Mouse (Mus musculus) kidney, adult 2 months (tissue): ENCODE results near the gene Tmem213. TPM values are rescaled to one million over a fixed set of nuclear protein-coding genes. Genes with fewer than 3 reads are reported as not detected.

Experiments used
- DNase-seq: peaks from one replicate; pipeline ENCODE4 v3.0.0; 2021
- H3K27ac ChIP-seq: fragments of 200-500 bp; 2 replicates; pipeline ENCODE4 v1.5.1; 2012; ENCODE audit warnings: low read depth, low read length, control low read depth, inconsistent platforms; ENCODE audit not compliant: insufficient read depth
- H3K27me3 ChIP-seq: fragments of 200-500 bp; replicated peaks from 2 replicates; pipeline ENCODE4 v1.6.1; 2012; ENCODE audit warnings: mild to moderate bottlenecking, moderate library complexity, low read length, inconsistent platforms; ENCODE audit not compliant: control insufficient read depth, insufficient read depth
- H3K36me3 ChIP-seq: fragments of 200-500 bp; 2 replicates; pipeline ENCODE4 v1.6.1; 2012; ENCODE audit warnings: mild to moderate bottlenecking, moderate library complexity, low read length, inconsistent platforms; ENCODE audit not compliant: control insufficient read depth, insufficient read depth
- H3K4me1 ChIP-seq: fragments of 200-500 bp; 2 replicates; pipeline ENCODE4 v1.6.1; 2011; ENCODE audit warnings: low read length; ENCODE audit not compliant: control insufficient read depth, insufficient read depth
- H3K4me3 ChIP-seq: fragments of 200-500 bp; 2 replicates; pipeline ENCODE4 v1.5.1; 2011; ENCODE audit warnings: mild to moderate bottlenecking, low read depth, low read length, control low read depth; ENCODE audit not compliant: insufficient read depth
- CTCF ChIP-seq: fragments of 200-500 bp; conservative IDR thresholded peaks from 2 replicates; pipeline ENCODE4 v1.5.1; 2011; ENCODE audit warnings: low read depth, mild to moderate bottlenecking, control low read depth, low read length, moderate library complexity, mixed read lengths; ENCODE audit not compliant: insufficient read depth, insufficient read length
- POLR2A ChIP-seq: fragments of 200-500 bp; IDR thresholded peaks from one replicate; pipeline ENCODE4 v1.6.1; 2011; ENCODE audit warnings: low read depth, low read length, control low read depth
- WGBS: fragments of 180-500 bp; shearing (Covaris S2); methylation state at CpG from one replicate; pipeline ENCODE4 v1.1.7; 2018; 5-methylcytosine and 5-hydroxymethylcytosine counted together
- polyA plus RNA-seq: library from polyadenylated mRNA; depleted of rRNA; stranded (reverse); fragments of >200 nt; gene quantifications from 2 replicates; pipeline ENCODE4 v1.2.3, GENCODE M21; 2012

The Tmem213 gene
- polyA plus RNA-seq, 1 experiment: 279 TPM

DNA sequence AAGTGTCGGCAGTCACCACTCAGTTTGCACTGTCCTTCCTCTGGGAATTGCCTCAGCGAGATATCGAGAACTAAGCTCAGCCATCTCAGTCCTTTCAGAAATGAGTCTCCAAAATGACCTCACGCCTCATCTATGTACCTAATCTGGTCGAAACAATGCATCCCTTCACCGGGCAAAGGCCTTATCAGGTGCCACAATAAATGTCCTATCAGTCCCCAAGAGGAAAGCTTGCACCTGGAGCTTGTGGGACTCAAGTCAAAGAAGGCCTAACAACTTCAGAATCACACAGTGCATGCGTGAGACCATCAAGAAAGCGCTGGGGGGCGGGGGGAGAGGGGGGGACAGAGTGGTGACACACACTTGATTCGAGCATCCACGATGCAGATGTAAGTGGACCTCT is 43.2 kb downstream of the Tmem213 start:
- no peak for DNase-seq
- no peaks in the 10 kb centered on the region for H3K27me3 ChIP-seq
- WGBS: 94% methylated on average over 11 of the region's 11 CpGs
- H3K36me3 ChIP-seq: no peaks in the 10 kb centered on the region
- no peak overlapping the region for H3K4me3 ChIP-seq
- H3K27ac ChIP-seq: no peak overlapping the region
- TF ChIP-seq POLR2A (no peak), CTCF (no peak)
- no peaks in the 10 kb centered on the region for H3K4me1 ChIP-seq

DNA sequence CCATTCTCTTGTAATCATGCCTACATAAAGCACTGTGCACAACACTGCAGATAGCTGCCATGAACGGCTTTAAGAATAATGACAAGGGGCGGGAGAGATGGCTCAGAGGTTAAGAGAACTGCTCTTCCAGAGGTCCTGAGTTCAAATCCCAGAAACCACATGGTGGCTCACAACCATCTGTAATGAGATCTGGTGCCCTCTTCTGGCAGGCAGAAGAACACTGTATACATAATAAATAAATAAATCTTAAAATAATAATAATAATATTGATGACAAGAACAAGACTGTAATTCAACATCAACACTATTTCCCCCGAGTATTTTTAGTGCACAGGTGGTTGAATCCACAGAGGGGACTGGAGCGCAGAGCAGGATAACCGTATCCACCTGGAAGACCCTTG is 47.1 kb downstream of the Tmem213 start:
- 86% methylated on average over 5 of the region's 5 CpGs for WGBS
- H3K27me3 ChIP-seq: no peaks in the 10 kb centered on the region
- peaks cover 2% of the 10 kb centered on the region; the same call in 1 of the 2 replicates for H3K4me1 ChIP-seq
- H3K36me3 ChIP-seq: no peaks in the 10 kb centered on the region
- H3K4me3 ChIP-seq: no peak overlapping the region
- no peak overlapping the region for H3K27ac ChIP-seq
- no peak for DNase-seq
- no peak for TF ChIP-seq POLR2A
- 0 out of 2 replicates have a peak, but pooled peaks have one; percentile 14 for TF ChIP-seq CTCF

DNA sequence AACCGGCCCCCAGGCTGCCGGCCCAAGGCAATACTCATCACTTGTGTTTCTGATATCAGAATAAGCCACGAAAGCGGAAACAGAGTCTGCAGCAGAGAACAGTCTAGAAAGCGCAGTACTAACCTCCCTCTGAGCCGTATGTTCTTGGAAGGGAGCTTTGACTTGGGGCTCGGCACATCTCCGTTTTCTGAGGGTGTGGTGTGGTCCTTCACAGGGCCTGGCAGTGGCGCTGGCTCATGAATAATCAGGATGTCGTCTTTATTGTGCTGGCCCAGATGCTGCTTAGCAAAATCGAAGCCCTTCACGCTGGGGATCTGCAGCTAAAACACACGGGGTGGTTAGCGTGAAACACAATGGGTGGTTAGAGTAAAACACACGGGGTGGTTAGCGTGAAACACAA is 48.9 kb downstream of the Tmem213 start:
- DNase-seq: no peak
- Histone ChIP-seq H3K36me3 (no peaks in the 10 kb centered on the region), H3K27ac (no peak overlapping the region), H3K4me3 (no peak overlapping the region), H3K27me3 (no peaks in the 10 kb centered on the region), H3K4me1 (peaks cover 2% of the 10 kb centered on the region; the same call in 1 of the 2 replicates)
- TF ChIP-seq POLR2A (no peak), CTCF (no peak)
- 87% methylated on average over 16 of the region's 16 CpGs for WGBS

DNA sequence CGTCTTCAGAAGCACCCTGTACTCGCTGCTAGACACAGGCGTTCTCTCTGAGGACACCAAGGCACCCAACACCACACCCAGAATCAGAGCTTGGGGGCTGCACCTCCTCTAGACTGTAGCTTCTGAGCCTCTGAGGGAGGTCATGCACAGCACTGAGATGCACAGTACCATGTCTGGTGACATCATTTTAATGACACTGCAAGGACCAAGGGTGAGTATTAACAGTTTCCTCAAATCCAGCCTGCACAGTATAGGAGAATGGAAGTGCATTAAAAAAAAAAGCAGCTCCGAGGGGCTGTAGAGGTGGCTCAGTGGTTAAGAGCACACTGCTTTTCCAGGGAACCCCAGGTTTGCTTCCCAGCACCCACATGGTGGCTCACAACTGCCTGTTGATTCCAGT is 50.5 kb downstream of the Tmem213 start:
- H3K4me3 ChIP-seq: no peak overlapping the region
- WGBS: 87% methylated on average over 4 of the region's 4 CpGs
- H3K36me3 ChIP-seq: no peaks in the 10 kb centered on the region
- H3K27me3 ChIP-seq: no peaks in the 10 kb centered on the region
- TF ChIP-seq POLR2A (no peak), CTCF (no peak)
- peaks cover 2% of the 10 kb centered on the region; the same call in 1 of the 2 replicates for H3K4me1 ChIP-seq
- DNase-seq: no peak
- H3K27ac ChIP-seq: no peak overlapping the region

DNA sequence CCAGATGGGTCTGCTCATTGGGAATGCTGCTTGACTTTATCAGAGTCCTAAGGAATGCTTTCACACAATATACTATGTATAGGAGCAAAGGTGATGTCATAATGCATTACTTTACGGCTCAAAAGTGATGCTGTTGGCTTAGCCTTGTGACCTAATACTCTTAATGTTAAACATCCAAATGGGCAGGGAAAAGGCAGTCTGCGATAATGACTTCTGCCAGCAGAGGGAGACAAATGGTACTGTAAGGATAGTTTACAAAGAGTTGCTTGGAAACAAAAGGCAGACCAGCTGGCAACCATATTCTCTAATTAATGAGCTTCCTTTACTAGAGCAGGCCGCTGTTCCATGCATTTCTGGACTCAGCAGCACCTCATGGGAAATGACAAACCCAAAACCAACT is 51.0 kb downstream of the Tmem213 start:
- WGBS: 5% methylated on average over 3 of the region's 3 CpGs
- TF ChIP-seq CTCF (peak; percentile 47), POLR2A (no peak)
- Histone ChIP-seq H3K4me3 (no peak overlapping the region), H3K36me3 (no peaks in the 10 kb centered on the region), H3K4me1 (peaks cover 2% of the 10 kb centered on the region; the same call in 1 of the 2 replicates), H3K27me3 (no peaks in the 10 kb centered on the region), H3K27ac (no peak overlapping the region)
- peak; percentile 90 for DNase-seq

DNA sequence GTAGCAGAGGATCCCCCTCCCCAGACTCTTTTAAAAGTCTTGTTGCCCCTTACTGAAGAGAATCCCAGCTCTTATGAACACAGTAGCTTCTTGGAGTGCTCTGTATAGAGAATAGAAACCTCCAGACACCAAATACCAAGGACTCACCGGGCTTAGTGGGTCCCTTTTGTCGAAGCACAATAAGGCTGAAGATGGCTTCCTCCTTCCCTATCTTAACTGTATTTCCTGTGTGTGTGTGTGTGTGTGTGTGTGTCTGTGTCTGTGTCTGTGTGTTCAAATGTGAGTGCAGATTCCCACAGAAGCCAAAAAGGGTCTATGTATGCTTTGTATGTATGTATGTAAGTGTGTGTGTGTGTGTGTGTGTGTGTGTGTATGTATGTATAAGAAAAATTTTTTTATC is 51.5 kb downstream of the Tmem213 start:
- Histone ChIP-seq H3K4me3 (no peak overlapping the region), H3K27ac (no peak overlapping the region), H3K4me1 (peaks cover 2% of the 10 kb centered on the region; the same call in 1 of the 2 replicates), H3K27me3 (no peaks in the 10 kb centered on the region), H3K36me3 (no peaks in the 10 kb centered on the region)
- WGBS: 60% methylated on average over 2 of the region's 2 CpGs
- no peak for TF ChIP-seq CTCF
- TF ChIP-seq POLR2A: no peak
- DNase-seq: no peak

DNA sequence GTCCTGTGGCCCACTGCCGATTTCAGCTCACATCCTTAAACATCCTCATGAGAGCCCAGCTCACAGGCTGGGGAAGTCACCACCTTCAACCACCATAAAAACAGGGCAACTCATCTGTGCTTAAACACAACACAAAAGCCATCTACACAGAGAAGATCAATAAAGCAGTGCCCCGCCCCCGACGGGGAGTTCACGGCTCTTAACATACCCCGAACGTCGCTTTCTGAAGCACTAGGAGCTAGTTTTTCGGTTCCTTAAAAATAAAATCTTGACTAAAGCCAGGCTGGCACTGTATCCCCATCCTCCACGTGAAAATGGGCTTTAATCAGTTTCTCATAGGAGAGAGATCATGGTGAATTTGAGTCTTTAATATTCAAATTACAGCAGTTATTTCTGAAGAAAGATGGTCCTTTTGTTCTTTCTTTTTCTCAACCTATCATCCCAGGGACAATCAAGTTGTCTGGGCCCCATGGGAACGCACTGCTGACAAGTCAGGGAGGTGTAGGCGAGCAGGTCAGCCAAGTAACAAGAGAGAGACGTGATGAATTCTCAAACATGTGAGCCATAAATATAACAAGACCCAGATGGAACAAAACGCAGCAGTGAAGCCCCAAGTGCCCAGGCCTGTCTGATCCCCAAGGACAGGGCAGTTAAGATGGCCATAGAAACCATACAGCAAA is 53.9 kb downstream of the Tmem213 start:
- Histone ChIP-seq H3K36me3 (no peaks in the 10 kb centered on the region; the same call in 1 of the 2 replicates), H3K27me3 (no peaks in the 10 kb centered on the region), H3K27ac (no peak overlapping the region), H3K4me1 (peaks cover 2% of the 10 kb centered on the region; the same call in 1 of the 2 replicates), H3K4me3 (no peak overlapping the region)
- WGBS: 72% methylated on average over 14 of the region's 14 CpGs
- no peak for DNase-seq
- no peak for TF ChIP-seq CTCF
- no peak for TF ChIP-seq POLR2A
